Mouse (Mus musculus): Measurements from ENCODE around the gene Tmed8.

- TF ChIP-seq POLR2A (IDR thresholded peaks at IDR 0.05; ENCODE audit: low read depth, low read length): no peak
- no peak for TF ChIP-seq CTCF (conservative IDR thresholded peaks at IDR 0.05; ENCODE audit: insufficient read depth, insufficient read length, low read depth, low read length)
These were observed 30.2 kb upstream of the Tmed8 start for GRCm38 (mm10) chr12:87230379-87230895.
